Mouse (Mus musculus): Measurements from ENCODE around the gene Vav1.

Vav1 gene

GRCm38 (mm10) chr17:57278943-57279590 is at the start of gene Vav1:
Vav1 (plus strand) TSS chr17:57279100.
- no peak for DNase-seq (ENCODE audit: extremely low read depth, insufficient read length, low spot score)

- no peak for DNase-seq (ENCODE audit: extremely low read depth, insufficient read length, low spot score)
Measured at GRCm38 (mm10) chr17:57229851-57230727, 48.8 kb upstream of the Vav1 start.

GRCm38 (mm10) chr17:57230728-57231125 is 48.2 kb upstream of the Vav1 start:
- no peak for DNase-seq (ENCODE audit: extremely low read depth, insufficient read length, low spot score)

GRCm38 (mm10) chr17:57231321-57231771 is 47.6 kb upstream of the Vav1 start:
- DNase-seq (ENCODE audit: extremely low read depth, insufficient read length, low spot score), result no peak

GRCm38 (mm10) chr17:57232200-57232599 is 46.7 kb upstream of the Vav1 start:
- no peak for DNase-seq (ENCODE audit: extremely low read depth, insufficient read length, low spot score)

GRCm38 (mm10) chr17:57233038-57233437 is 45.9 kb upstream of the Vav1 start:
- DNase-seq (ENCODE audit: extremely low read depth, insufficient read length, low spot score), result no peak

GRCm38 (mm10) chr17:57234254-57234928 is 44.5 kb upstream of the Vav1 start:
- no peak for DNase-seq (ENCODE audit: extremely low read depth, insufficient read length, low spot score)

- DNase-seq (ENCODE audit: extremely low read depth, insufficient read length, low spot score), result no peak
Measured at GRCm38 (mm10) chr17:57235803-57236202, 43.1 kb upstream of the Vav1 start.

- DNase-seq (ENCODE audit: extremely low read depth, insufficient read length, low spot score), result no peak
Measured at GRCm38 (mm10) chr17:57237181-57237580, 41.7 kb upstream of the Vav1 start.

GRCm38 (mm10) chr17:57243650-57244370 is 35.1 kb upstream of the Vav1 start:
- DNase-seq (ENCODE audit: extremely low read depth, insufficient read length, low spot score), result no peak

GRCm38 (mm10) chr17:57245311-57245929 is 33.5 kb upstream of the Vav1 start:
- no peak for DNase-seq (ENCODE audit: extremely low read depth, insufficient read length, low spot score)

- DNase-seq (ENCODE audit: extremely low read depth, insufficient read length, low spot score), result no peak
Measured at GRCm38 (mm10) chr17:57246663-57247392, 32.1 kb upstream of the Vav1 start.

GRCm38 (mm10) chr17:57247393-57248200 is 31.3 kb upstream of the Vav1 start:
- DNase-seq (ENCODE audit: extremely low read depth, insufficient read length, low spot score), result peak; percentile 88

- DNase-seq (ENCODE audit: extremely low read depth, insufficient read length, low spot score), result peak; percentile 73
Measured at GRCm38 (mm10) chr17:57248201-57248699, 30.6 kb upstream of the Vav1 start, which contains the start of gene Gpr108. Gpr108 (minus strand) TSS chr17:57248446.

- no peak for DNase-seq (ENCODE audit: extremely low read depth, insufficient read length, low spot score)
Measured at GRCm38 (mm10) chr17:57248771-57249170, 30.1 kb upstream of the Vav1 start.

GRCm38 (mm10) chr17:57249186-57250181 is 29.4 kb upstream of the Vav1 start, which contains the start of gene Trip10:
Trip10 (plus strand) TSS chr17:57249455.
- DNase-seq (ENCODE audit: extremely low read depth, insufficient read length, low spot score), result peak; percentile 92
